Mouse (Mus musculus): ENCODE data around the gene Tnfaip8l2.

- TF ChIP-seq FLI1 (IDR thresholded peaks at IDR 0.05; ENCODE audit: low read length) (no peak), GATA1 (IDR thresholded peaks at IDR 0.05; ENCODE audit: borderline replicate concordance, low read length) (no peak)
Measured at GRCm38 (mm10) chr3:95164256-95164550, 22.0 kb upstream of the Tnfaip8l2 start.

Data from megakaryocyte, embryonic 14.5 days (primary cell).